Mouse (Mus musculus): Measurements from ENCODE around the gene Smpx. TPM values are rescaled to one million over a fixed set of nuclear protein-coding genes. Genes with fewer than 3 reads are reported as not detected.

Smpx gene
- total RNA-seq (2012; rRNA removed) (not detected in 2 replicates), polyA plus RNA-seq (2012; ENCODE audit: insufficient read depth in 1 of 2, insufficient read length in 2 of 2, low read depth in 1 of 2, low replicate concordance in 2 of 2, missing spikeins in 1 of 2) (not detected)

DNA sequence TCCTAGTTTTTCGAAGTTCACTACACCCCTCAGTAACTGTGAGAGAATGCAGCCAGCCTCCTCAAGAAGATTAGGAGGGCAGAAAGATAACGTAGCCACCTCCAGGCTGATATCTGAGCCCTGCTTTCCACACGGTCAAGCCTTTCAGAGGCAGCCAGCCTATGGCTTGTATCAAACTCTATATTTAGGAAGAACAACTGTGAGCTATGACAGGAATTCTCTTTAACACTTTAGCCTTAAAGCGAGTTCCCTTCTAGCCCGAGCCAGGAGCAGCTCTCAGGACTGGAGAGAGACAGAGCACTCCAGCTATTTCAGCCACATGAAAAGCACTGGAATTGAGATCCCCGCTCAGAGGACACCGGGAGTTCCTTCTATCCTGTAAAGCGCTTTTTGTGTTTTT, at the start of gene Smpx:
Gene Smpx (plus strand): TSS at position 49 of the 400 bp plus-strand sequence.
- Histone ChIP-seq H3K27ac (ENCODE audit: control insufficient read depth, low read depth, low read length) (no peak within 1 kb of the TSS), H3K36me3 (ENCODE audit: control insufficient read depth in 1 of 2, insufficient read depth in 2 of 2, low read length in 2 of 2) (no peaks in the 10 kb centered on the region), H3K4me1 (ENCODE audit: control insufficient read depth in 1 of 2, insufficient read depth in 2 of 2, low read length in 2 of 2) (no peaks in the 10 kb centered on the region), H3K4me3 (ENCODE audit: control insufficient read depth in 1 of 2, insufficient read depth in 1 of 2, low read depth in 2 of 2, low read length in 2 of 2) (no peak within 1 kb of the TSS), H3K9me3 (replicated peaks; ENCODE audit: insufficient read depth, low read length) (no peaks in the 10 kb centered on the region), H3K79me2 (ENCODE audit: control insufficient read depth, insufficient read depth, low read length, poor library complexity) (no peaks in the 10 kb centered on the region), H3K27me3 (ENCODE audit: control insufficient read depth in 1 of 2, insufficient read depth in 2 of 2, low read length in 2 of 2) (no peaks in the 10 kb centered on the region; a peak in 1 of 4 replicates), H3K9ac (ENCODE audit: control insufficient read depth, low read depth, low read length, poor library complexity, severe bottlenecking) (no peak within 1 kb of the TSS)
- TF ChIP-seq SMC3 (IDR thresholded peaks at IDR 0.05; ENCODE audit: low read depth, low read length) (no peak), TCF12 (IDR thresholded peaks at IDR 0.05; ENCODE audit: low read depth, low read length) (no peak), ZKSCAN1 (IDR thresholded peaks at IDR 0.05; ENCODE audit: low read depth, low read length) (no peak), CHD2 (IDR thresholded peaks at IDR 0.05; ENCODE audit: low read length) (no peak), KAT2A (conservative IDR thresholded peaks at IDR 0.05; ENCODE audit: low read depth, low read length) (no peak), CTCF (IDR thresholded peaks at IDR 0.05 in 2 of 3, conservative IDR thresholded peaks at IDR 0.05 in 1 of 3; ENCODE audit: control insufficient read depth in 1 of 3, insufficient read depth in 1 of 3, low read depth in 2 of 3, low read length in 3 of 3, poor library complexity in 1 of 3, severe bottlenecking in 1 of 3) (no peak), TBP (IDR thresholded peaks at IDR 0.05; ENCODE audit: low read depth, low read length) (no peak), ELF1 (IDR thresholded peaks at IDR 0.05; ENCODE audit: low read depth, low read length) (no peak), BHLHE40 (IDR thresholded peaks at IDR 0.05; ENCODE audit: borderline replicate concordance, low read depth, low read length) (no peak), E2F4 (IDR thresholded peaks at IDR 0.05; ENCODE audit: borderline replicate concordance, low read depth, low read length) (no peak), JUND (IDR thresholded peaks at IDR 0.05; ENCODE audit: low read depth, low read length) (no peak), HCFC1 (IDR thresholded peaks at IDR 0.05; ENCODE audit: low read depth, low read length) (no peak), ZC3H11A (IDR thresholded peaks at IDR 0.05; ENCODE audit: low read depth, low read length) (no peak), MYB (IDR thresholded peaks at IDR 0.05; ENCODE audit: low read depth, low read length) (no peak), GATA1 (IDR thresholded peaks at IDR 0.05; ENCODE audit: low read depth, low read length) (no peak), POLR2AphosphoS2 (IDR thresholded peaks at IDR 0.05; ENCODE audit: low read length) (no peak), ZNF384 (IDR thresholded peaks at IDR 0.05; ENCODE audit: low read depth, low read length) (no peak), SIN3A (IDR thresholded peaks at IDR 0.05; ENCODE audit: low read length) (no peak), MEF2A (IDR thresholded peaks at IDR 0.05; ENCODE audit: extremely low read depth, insufficient replicate concordance, low read depth, low read length, poor library complexity, severe bottlenecking) (no peak)
- no peak for DNase-seq (ENCODE audit: low read depth, low spot score)

- TF ChIP-seq CHD1 (IDR thresholded peaks at IDR 0.05; ENCODE audit: low read depth, low read length): no peak
These were observed 43.7 kb upstream of the Smpx start for GRCm38 (mm10) chrX:157655047-157655446.

More at GRCm38 (mm10) chrX:157655047-157655446, 43.7 kb upstream of the Smpx start:
- no peak overlapping the region for H3K4me3 ChIP-seq (ENCODE audit: control insufficient read depth in 1 of 2, insufficient read depth in 1 of 2, low read depth in 2 of 2, low read length in 2 of 2)
- H3K9ac ChIP-seq (ENCODE audit: control insufficient read depth, low read depth, low read length, poor library complexity, severe bottlenecking): no peak overlapping the region
- H3K36me3 ChIP-seq (ENCODE audit: control insufficient read depth in 1 of 2, insufficient read depth in 2 of 2, low read length in 2 of 2): no peaks in the 10 kb centered on the region
- no peaks in the 10 kb centered on the region for H3K79me2 ChIP-seq (ENCODE audit: control insufficient read depth, insufficient read depth, low read length, poor library complexity)
- no peak overlapping the region for H3K27ac ChIP-seq (ENCODE audit: control insufficient read depth, low read depth, low read length)
- DNase-seq (ENCODE audit: low read depth, low spot score): no peak
- H3K27me3 ChIP-seq (ENCODE audit: control insufficient read depth in 1 of 2, insufficient read depth in 2 of 2, low read length in 2 of 2): no peaks in the 10 kb centered on the region
- H3K9me3 ChIP-seq (replicated peaks; ENCODE audit: insufficient read depth, low read length): no peaks in the 10 kb centered on the region
- H3K4me1 ChIP-seq (ENCODE audit: control insufficient read depth in 1 of 2, insufficient read depth in 2 of 2, low read length in 2 of 2): no peaks in the 10 kb centered on the region

Measured in MEL (cell line).